Comparison of ENCODE assay signal across 11 mouse cellular contexts in the genomic region with DNA sequence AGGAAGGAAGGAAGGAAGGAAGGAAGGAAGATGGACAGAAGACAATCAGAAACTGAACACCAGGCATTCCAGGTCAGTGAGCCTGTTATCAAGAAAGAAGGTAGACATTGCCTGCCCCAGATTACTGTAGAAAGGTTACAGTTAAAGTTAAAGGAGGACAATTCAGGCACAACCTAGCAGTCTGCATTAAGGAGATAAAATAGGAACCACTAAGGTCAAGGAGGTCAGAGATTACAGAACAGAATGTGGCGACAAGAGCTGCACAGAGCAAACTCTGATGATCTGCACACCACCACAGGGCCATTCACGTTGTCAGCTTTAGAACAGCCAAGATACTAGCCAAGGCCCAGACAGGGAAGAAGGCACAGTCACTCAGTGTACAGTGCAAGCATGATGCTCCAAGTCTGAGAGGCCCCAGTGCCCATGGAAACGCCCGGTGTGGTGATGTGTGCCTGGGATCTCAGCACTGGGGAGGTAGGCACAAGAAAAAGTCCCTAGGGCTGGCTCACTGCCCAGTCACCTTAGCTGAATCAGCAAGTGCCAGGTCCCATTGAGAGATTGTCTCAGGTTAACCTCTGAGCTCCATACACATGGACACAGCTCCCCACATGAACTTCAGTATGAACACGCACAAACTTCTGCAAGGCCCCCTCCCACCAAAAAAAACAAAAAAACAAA. TPM values are rescaled to one million over a fixed set of nuclear protein-coding genes. Genes with fewer than 3 reads are reported as not detected.
DNase-seq lines count a peak whose midpoint lies in the region; ATAC-seq and TF ChIP-seq lines count a peak whose summit lies in the region.
"Had no signal": no experiment of that assay in that cellular context is flagged by ENCODE, and none has a peak within 500 bp of the region (broad histone marks: within the 10 kb centered on the region; RNA-seq: fewer than 3 reads in every experiment).

No protein-coding gene starts in this region.

- no peak for TF ChIP-seq CTCF in hindbrain, postnatal 0 days (IDR thresholded peaks at IDR 0.05; ENCODE audit: low read depth)

- H3K4me2 ChIP-seq in kidney, embryonic 15.5 days: no peak overlapping the region
- no peak overlapping the region for H3K4me2 ChIP-seq in kidney, embryonic 14.5 days (replicated peaks; ENCODE audit: low read depth, low read length)
- H3K4me2 ChIP-seq in kidney, embryonic 16.5 days (replicated peaks; ENCODE audit: low read depth, low read length): no peak overlapping the region
- no peak overlapping the region for H3K4me2 ChIP-seq in hindbrain, postnatal 0 days (ENCODE audit: low read depth, low read length)

- WGBS in kidney, embryonic 15.5 days: 89% methylated on average over 5 of the region's 5 CpGs
- WGBS in kidney, embryonic 14.5 days: 92% methylated on average over 5 of the region's 5 CpGs
- 90% methylated on average over 5 of the region's 5 CpGs for WGBS in kidney, embryonic 16.5 days
- 90% methylated on average over 5 of the region's 5 CpGs for WGBS in hindbrain, postnatal 0 days

- 0 out of 2 replicates have a peak, but pooled peaks have one; percentile 9 for ATAC-seq in kidney, embryonic 15.5 days (replicated peaks; ENCODE audit: low FRiP score)
- no peak for ATAC-seq in kidney, embryonic 14.5 days (ENCODE audit: low FRiP score, low TSS enrichment)
- ATAC-seq in kidney, embryonic 16.5 days (ENCODE audit: low FRiP score, low TSS enrichment): peak; percentile 35; the same call in 1 of the 2 replicates
- ATAC-seq in megakaryocyte-erythroid progenitor cell, adult 5-6 weeks (replicated peaks; ENCODE audit: low FRiP score, low TSS enrichment, poor library complexity, severe bottlenecking): peak; percentile 97
- ATAC-seq in hindbrain, postnatal 0 days: no peak

- DNase-seq in c-Kit-positive CD71-positive TER-119-positive erythroid progenitor cells, embryonic 14.5 days (ENCODE audit: low spot score): peak; percentile 31
- DNase-seq in hindbrain, postnatal 0 days (ENCODE audit: low spot score): no peak
- no peak for DNase-seq in testis, postnatal 10 days (ENCODE audit: low spot score)
- DNase-seq: cerebellum, adult 8-10 months; gastrocnemius, postnatal 36 days; heart, postnatal 4 days had no signal

- no peak overlapping the region for H3K4me3 ChIP-seq in kidney, embryonic 15.5 days (replicated peaks)
- H3K4me3 ChIP-seq in kidney, embryonic 14.5 days (ENCODE audit: low read length): no peak overlapping the region
- H3K4me3 ChIP-seq in kidney, embryonic 16.5 days (ENCODE audit: low read length): no peak overlapping the region
- H3K4me3 ChIP-seq in hindbrain, postnatal 0 days (ENCODE audit: low read length): no peak overlapping the region
- H3K4me3 ChIP-seq: megakaryocyte, embryonic 14.5 days had no signal

- no peaks in the 10 kb centered on the region for H3K4me1 ChIP-seq in kidney, embryonic 15.5 days
- no peaks in the 10 kb centered on the region for H3K4me1 ChIP-seq in kidney, embryonic 14.5 days (ENCODE audit: control insufficient read depth, insufficient read depth, low read length)
- no peaks in the 10 kb centered on the region for H3K4me1 ChIP-seq in kidney, embryonic 16.5 days (ENCODE audit: insufficient read depth, low read length)
- H3K4me1 ChIP-seq in hindbrain, postnatal 0 days (ENCODE audit: insufficient read depth, low read length): no peaks in the 10 kb centered on the region

- no peaks in the 10 kb centered on the region for H3K27me3 ChIP-seq in kidney, embryonic 15.5 days
- no peaks in the 10 kb centered on the region for H3K27me3 ChIP-seq in kidney, embryonic 14.5 days (ENCODE audit: control insufficient read depth, insufficient read depth, low read length)
- no peaks in the 10 kb centered on the region for H3K27me3 ChIP-seq in kidney, embryonic 16.5 days (ENCODE audit: insufficient read depth, low read length)
- H3K27me3 ChIP-seq in hindbrain, postnatal 0 days (ENCODE audit: insufficient read depth, low read length): no peaks in the 10 kb centered on the region
- H3K27me3 ChIP-seq: megakaryocyte, embryonic 14.5 days had no signal

- no peak overlapping the region for H3K27ac ChIP-seq in kidney, embryonic 15.5 days
- H3K27ac ChIP-seq in kidney, embryonic 14.5 days (ENCODE audit: low read depth, low read length): no peak overlapping the region
- H3K27ac ChIP-seq in kidney, embryonic 16.5 days (ENCODE audit: low read length): no peak overlapping the region
- H3K27ac ChIP-seq in hindbrain, postnatal 0 days: no peak overlapping the region

- H3K9ac ChIP-seq in kidney, embryonic 15.5 days: no peak overlapping the region
- no peak overlapping the region for H3K9ac ChIP-seq in kidney, embryonic 14.5 days (ENCODE audit: low read depth, low read length)
- no peak overlapping the region for H3K9ac ChIP-seq in kidney, embryonic 16.5 days (replicated peaks; ENCODE audit: low read length)
- no peak overlapping the region for H3K9ac ChIP-seq in hindbrain, postnatal 0 days (replicated peaks; ENCODE audit: low read length)

- H3K9me3 ChIP-seq in kidney, embryonic 15.5 days (replicated peaks): no peaks in the 10 kb centered on the region
- no peaks in the 10 kb centered on the region for H3K9me3 ChIP-seq in kidney, embryonic 14.5 days (ENCODE audit: control insufficient read depth, low read length)
- H3K9me3 ChIP-seq in kidney, embryonic 16.5 days (ENCODE audit: low read length): no peaks in the 10 kb centered on the region
- H3K9me3 ChIP-seq in hindbrain, postnatal 0 days (ENCODE audit: low read length): no peaks in the 10 kb centered on the region
- H3K9me3 ChIP-seq: megakaryocyte, embryonic 14.5 days had no signal

- H3K36me3 ChIP-seq in kidney, embryonic 15.5 days: peaks cover 62% of the 10 kb centered on the region
- peaks cover 33% of the 10 kb centered on the region for H3K36me3 ChIP-seq in kidney, embryonic 14.5 days (ENCODE audit: control insufficient read depth, insufficient read depth, low read length)
- H3K36me3 ChIP-seq in kidney, embryonic 16.5 days (ENCODE audit: insufficient read depth, low read length): peaks cover 33% of the 10 kb centered on the region
- peaks cover 15% of the 10 kb centered on the region; the same call in 1 of the 2 replicates for H3K36me3 ChIP-seq in hindbrain, postnatal 0 days (ENCODE audit: insufficient read depth, low read length)

RNA-seq across cellular contexts. Expression of a gene that starts 38.9 kb away (rescaled TPM):
- polyA plus RNA-seq in kidney, embryonic 15.5 days (2015; fragmentation: Nextera tagmentation; extraction: Ambion mirVana): 88.3 and 95.2 TPM in 2 replicates
- 110 and 125 TPM in 2 replicates for polyA plus RNA-seq in kidney, embryonic 14.5 days (2014; fragmentation: Nextera tagmentation; extraction: Ambion mirVana)
- 66.4 and 83.1 TPM in 2 replicates for polyA plus RNA-seq in kidney, embryonic 16.5 days (2015; fragmentation: Nextera tagmentation; extraction: Ambion mirVana)
- 95.7 and 113 TPM in 2 replicates for total RNA-seq in megakaryocyte-erythroid progenitor cell, adult 5-6 weeks (2014; fragmentation: Nextera tagmentation)
- 108 and 122 TPM in 2 replicates for total RNA-seq in megakaryocyte-erythroid progenitor cell, adult 5-6 weeks (2017)
- 22.1 and 26.4 TPM in 2 replicates for total RNA-seq in hindbrain, postnatal 0 days (2014; rRNA removed)
- polyA plus RNA-seq in hindbrain, postnatal 0 days (2015; fragmentation: Nextera tagmentation; extraction: Ambion mirVana): 46.0 and 51.6 TPM in 2 replicates

Comparison
In these comparisons a context has a peak if more than half of its experiments do, and no peak if none do; other contexts are left out.
1. ATAC-seq: peak in kidney, embryonic 15.5 days (single experiment), kidney, embryonic 16.5 days (single experiment) and megakaryocyte-erythroid progenitor cell, adult 5-6 weeks (single experiment); none in kidney, embryonic 14.5 days (single experiment) and hindbrain, postnatal 0 days (single experiment).